Mouse (Mus musculus) lung, adult 2 months (tissue): ENCODE results near the gene Srr. TPM values are rescaled to one million over a fixed set of nuclear protein-coding genes. Genes with fewer than 3 reads are reported as not detected.
A peak's percentile ranks its signal among the peaks of the same experiment; 100 is the strongest.

Experiments used
- DNase-seq: peaks from one replicate; pipeline ENCODE4 v3.0.0; 2022
- H3K4me1 ChIP-seq: fragments of 200-500 bp; 2 replicates; pipeline ENCODE4 v1.6.1; 2011; ENCODE audit warnings: low read length; ENCODE audit not compliant: control insufficient read depth, insufficient read depth
- H3K4me3 ChIP-seq: fragments of 200-500 bp; replicated peaks from 2 replicates; pipeline ENCODE3; 2011; ENCODE audit warnings: low read depth, mild to moderate bottlenecking, control low read depth, low read length; ENCODE audit errors: extremely low read depth
- CTCF ChIP-seq: fragments of 200-500 bp; IDR thresholded peaks from 2 replicates; pipeline ENCODE4 v1.5.1; 2011; ENCODE audit warnings: mild to moderate bottlenecking, low read length, control low read depth; ENCODE audit not compliant: insufficient read depth
- POLR2A ChIP-seq: fragments of 200-500 bp; IDR thresholded peaks from 2 replicates; pipeline ENCODE4 v1.6.1; 2011; ENCODE audit warnings: low read depth, mild to moderate bottlenecking, control low read depth, low read length, borderline replicate concordance; ENCODE audit errors: extremely low read depth
- WGBS: fragments of 180-500 bp; shearing (Covaris S2); methylation state at CpG from one replicate; pipeline ENCODE4 v1.1.7; 2018; 5-methylcytosine and 5-hydroxymethylcytosine counted together
- polyA plus RNA-seq: library from polyadenylated mRNA; depleted of rRNA; stranded (reverse); fragments of >200 nt; gene quantifications from 2 replicates; pipeline ENCODE4 v1.2.3, GENCODE M21; 2012; rRNA removed

Gene Srr
- polyA plus RNA-seq, 1 experiment, result 11.4 TPM

DNA sequence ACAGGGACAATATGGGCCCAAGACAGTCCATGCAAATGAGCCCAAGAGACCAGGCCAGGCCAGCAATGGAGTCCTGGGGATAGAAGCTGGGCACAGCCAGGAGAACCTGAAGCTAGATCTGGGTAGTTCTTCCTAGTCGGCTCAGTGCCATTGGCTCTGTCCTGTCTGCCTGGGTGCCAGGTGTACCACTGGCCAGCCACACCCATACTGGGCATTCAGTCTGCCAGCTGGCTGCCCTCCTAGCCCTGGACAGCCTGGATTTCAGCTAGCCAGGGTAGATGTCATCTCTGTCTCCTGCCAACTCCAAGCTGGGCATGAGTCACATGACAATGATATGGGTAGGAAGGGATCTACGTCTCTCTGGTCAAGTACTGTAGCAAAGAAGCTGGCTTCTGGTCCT lies 58.6 kb downstream of the Srr start:
- peaks cover 18% of the 10 kb centered on the region for H3K4me1 ChIP-seq
- no peak overlapping the region for H3K4me3 ChIP-seq
- no peak for DNase-seq
- no peak for TF ChIP-seq CTCF
- no peak for TF ChIP-seq POLR2A
- 48% methylated on average over 2 of the region's 2 CpGs for WGBS

- peaks cover 18% of the 10 kb centered on the region for H3K4me1 ChIP-seq
- no peak for DNase-seq
- H3K4me3 ChIP-seq, result no peak overlapping the region
- TF ChIP-seq CTCF, result no peak
- no peak for TF ChIP-seq POLR2A
- WGBS, result 57% methylated on average over 4 of the region's 4 CpGs
These were observed 59.1 kb downstream of the Srr start for GRCm38 (mm10) chr11:74866640-74867039.

GRCm38 (mm10) chr11:74865252-74865651 lies 60.5 kb downstream of the Srr start:
- no peak overlapping the region for H3K4me3 ChIP-seq
- DNase-seq, result no peak
- TF ChIP-seq CTCF (no peak), POLR2A (no peak)
- 87% methylated on average over 9 of the region's 9 CpGs for WGBS
- H3K4me1 ChIP-seq, result peaks cover 14% of the 10 kb centered on the region; the same call in 1 of the 2 replicates

GRCm38 (mm10) chr11:74864421-74864820 lies 61.3 kb downstream of the Srr start:
- TF ChIP-seq CTCF (no peak), POLR2A (no peak)
- WGBS, result 79% methylated on average over 9 of the region's 9 CpGs
- DNase-seq, result no peak

GRCm38 (mm10) chr11:74863471-74863870 lies 62.3 kb downstream of the Srr start:
- H3K4me1 ChIP-seq, result peaks cover 10% of the 10 kb centered on the region; the same call in 1 of the 2 replicates
- H3K4me3 ChIP-seq, result no peak overlapping the region
- peak; percentile 48 for DNase-seq
- peak; percentile 47; the same call in 1 of the 2 replicates for TF ChIP-seq CTCF
- TF ChIP-seq POLR2A, result no peak
- 42% methylated on average over 11 of the region's 11 CpGs for WGBS

More at GRCm38 (mm10) chr11:74864421-74864820, 61.3 kb downstream of the Srr start:
- no peak overlapping the region for H3K4me3 ChIP-seq
- H3K4me1 ChIP-seq, result peaks cover 10% of the 10 kb centered on the region; the same call in 1 of the 2 replicates

- DNase-seq, result no peak
- no peak overlapping the region for H3K4me3 ChIP-seq
- no peak for TF ChIP-seq CTCF
- no peak for TF ChIP-seq POLR2A
- H3K4me1 ChIP-seq, result peaks cover 7% of the 10 kb centered on the region; the same call in 1 of the 2 replicates
- 72% methylated on average over 5 of the region's 5 CpGs for WGBS
These were observed 63.6 kb downstream of the Srr start for GRCm38 (mm10) chr11:74862129-74862528.

DNA sequence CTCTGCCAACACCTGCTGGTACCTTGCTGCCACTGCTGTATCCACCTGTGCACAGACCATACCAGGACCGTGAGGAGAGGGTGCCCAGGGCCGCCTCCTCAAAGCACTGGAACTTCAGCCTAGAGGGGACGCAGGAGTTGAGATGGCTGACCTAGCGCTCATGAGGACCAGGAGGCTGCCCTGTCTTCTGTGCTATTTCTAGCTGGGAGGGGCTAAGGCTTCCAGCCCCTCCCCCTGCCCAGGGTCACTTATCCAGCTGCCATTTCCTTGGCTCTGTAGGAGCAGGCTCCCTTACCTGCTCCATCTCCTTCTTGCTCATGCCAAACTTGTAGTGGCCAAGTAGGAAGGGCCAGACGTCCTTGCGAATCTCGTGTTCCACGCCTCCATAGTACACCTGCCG lies 68.0 kb downstream of the Srr start:
- TF ChIP-seq CTCF, result no peak
- TF ChIP-seq POLR2A, result no peak
- WGBS, result 87% methylated on average over 9 of the region's 9 CpGs

More for the DNA sequence above, 68.0 kb downstream of the Srr start:
- no peaks in the 10 kb centered on the region for H3K4me1 ChIP-seq
- no peak for DNase-seq
- no peak overlapping the region for H3K4me3 ChIP-seq

Other genes starting within 250 kb of the Srr start
- gene Pafah1b1, start 201.3 kb downstream of the Srr start, polyA plus RNA-seq, result 15.3 and 28.8 TPM in 2 replicates
- gene Mettl16, start 155.1 kb downstream of the Srr start, polyA plus RNA-seq, result 2.5 and 2.6 TPM in 2 replicates
- 21.3 and 22.2 TPM in 2 replicates for gene Mnt, start 95.0 kb downstream of the Srr start, polyA plus RNA-seq
- gene Sgsm2, start 28.9 kb downstream of the Srr start, polyA plus RNA-seq, result 19.3 and 22.1 TPM in 2 replicates
- gene Tsr1, start 27.9 kb downstream of the Srr start, polyA plus RNA-seq, result 7.1 and 7.5 TPM in 2 replicates
- 35.8 and 40.8 TPM in 2 replicates for gene Smg6, start 125 bp downstream of the Srr start, polyA plus RNA-seq
- 21.4 and 33.8 TPM in 2 replicates for gene Hic1, start 243.6 kb upstream of the Srr start, polyA plus RNA-seq